Mouse (Mus musculus) frontal cortex, adult (tissue): Measurements from ENCODE around the gene Gpr82.

Source experiments
- ATAC-seq: cut with Nextera tagmentation; 2 replicates; pipeline ENCODE4 v1.9.2; 2017; ENCODE audit warnings: mild to moderate bottlenecking, moderate library complexity, mixed read lengths; ENCODE audit not compliant: low TSS enrichment

Gene Gpr82

DNA sequence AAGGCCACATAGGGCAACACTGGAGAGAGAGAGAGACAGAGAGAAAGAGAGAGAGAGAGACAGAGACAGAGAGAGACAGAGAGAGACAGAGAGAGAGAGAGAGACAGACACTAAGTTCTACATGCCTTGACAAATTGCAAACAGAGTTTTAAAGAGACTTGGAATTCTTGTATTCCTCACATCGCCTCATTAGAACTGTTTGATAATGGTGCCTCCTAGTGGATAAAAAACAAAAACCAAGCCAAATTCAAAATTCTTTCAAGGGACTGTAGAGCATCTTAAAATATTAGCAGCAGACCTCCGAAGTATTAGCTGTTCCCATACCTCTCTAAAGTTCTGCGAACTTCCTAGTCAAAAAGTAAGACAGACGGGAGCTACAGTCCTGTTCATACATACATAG lies 30.7 kb downstream of the Gpr82 start:
- peak; percentile 62 for ATAC-seq

- ATAC-seq: no peak
Observed at GRCm38 (mm10) chrX:13700681-13701080, 39.5 kb downstream of the Gpr82 start.

- ATAC-seq: no peak
Observed at GRCm38 (mm10) chrX:13705051-13705450, 43.9 kb downstream of the Gpr82 start.

GRCm38 (mm10) chrX:13710174-13710573 lies 49.0 kb downstream of the Gpr82 start:
- peak; percentile 89 for ATAC-seq
